Mouse (Mus musculus) erythroblast, embryonic 14.5 days (primary cell): Measurements from ENCODE around the gene Tnr.

Experiments
- GATA1 ChIP-seq: IDR thresholded peaks from 2 replicates; pipeline ENCODE4 v1.6.1; 2012; ENCODE audit warnings: low read length, inconsistent platforms, mixed read lengths
- TAL1 ChIP-seq: IDR thresholded peaks from 3 replicates; pipeline ENCODE4 v1.6.1; 2012; ENCODE audit warnings: low read length, inconsistent platforms, mixed read lengths

DNA sequence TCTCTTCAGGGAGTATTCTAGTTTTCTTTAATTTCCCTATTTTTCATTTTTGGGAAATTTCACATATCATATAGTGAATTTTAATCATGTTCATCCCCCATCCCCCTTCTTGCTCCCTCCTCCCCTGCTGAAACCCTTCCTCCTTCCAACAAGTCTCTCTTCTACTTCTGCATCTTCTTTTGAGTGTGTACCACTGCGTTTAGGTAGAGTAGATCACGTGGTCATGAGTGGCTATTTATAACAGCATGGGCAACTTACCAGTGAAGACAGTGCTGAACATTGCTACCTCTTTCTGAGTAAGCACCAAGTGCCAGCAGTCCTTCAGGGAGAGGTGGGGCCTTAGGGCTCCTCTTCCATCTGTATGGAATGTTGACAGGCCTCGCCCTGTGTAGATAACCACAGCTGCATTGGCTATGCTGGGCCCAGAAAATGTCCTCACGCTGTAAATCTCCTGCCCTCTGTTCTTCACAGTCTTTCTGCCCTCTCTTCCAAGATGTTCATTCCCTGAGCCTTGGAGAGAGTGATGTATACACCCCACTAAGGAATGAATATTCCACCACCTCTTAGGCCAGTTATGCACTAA is 33.6 kb upstream of the Tnr start:
- TF ChIP-seq TAL1 (no peak), GATA1 (no peak)
